Mouse (Mus musculus) embryonic facial prominence, embryonic 15.5 days (tissue): ENCODE results near the gene Otud3. TPM values are rescaled to one million over a fixed set of nuclear protein-coding genes. Genes with fewer than 3 reads are reported as not detected.
"Not testable (repeated sequence)": the region's sequence is repeated elsewhere in the genome, so short reads cannot be mapped to it uniquely, and the experiment has no call there.

ENCODE experiments used
- ATAC-seq: fragments of 200-750 bp; cut with Nextera tagmentation; 2 replicates; pipeline ENCODE4 v1.8.0; 2017; ENCODE audit warnings: low read depth, moderate TSS enrichment; ENCODE audit not compliant: insufficient number of reproducible peaks, low FRiP score, low TSS enrichment
- H3K27ac ChIP-seq: fragments of 300-500 bp; sonication (generic); replicated peaks from 2 replicates; pipeline ENCODE4 v1.5.1; 2015; ENCODE audit warnings: mild to moderate bottlenecking, inconsistent platforms
- H3K27me3 ChIP-seq: fragments of 300-500 bp; sonication (generic); 2 replicates; pipeline ENCODE4 v1.6.1; 2015; ENCODE audit warnings: inconsistent platforms
- H3K36me3 ChIP-seq: fragments of 300-500 bp; sonication (generic); 2 replicates; pipeline ENCODE4 v1.6.1; 2015; ENCODE audit warnings: mild to moderate bottlenecking, inconsistent platforms
- H3K4me1 ChIP-seq: fragments of 300-500 bp; sonication (generic); 2 replicates; pipeline ENCODE4 v1.6.1; 2015; ENCODE audit warnings: inconsistent platforms
- H3K4me2 ChIP-seq: fragments of 300-500 bp; sonication (generic); replicated peaks from 2 replicates; pipeline ENCODE4 v1.6.1; 2015; ENCODE audit warnings: mild to moderate bottlenecking, inconsistent platforms
- H3K4me3 ChIP-seq: fragments of 300-500 bp; sonication (generic); replicated peaks from 2 replicates; pipeline ENCODE4 v1.5.1; 2015; ENCODE audit warnings: mild to moderate bottlenecking, inconsistent platforms
- H3K9ac ChIP-seq: fragments of 300-500 bp; sonication (generic); 2 replicates; pipeline ENCODE4 v1.6.1; 2015; ENCODE audit warnings: inconsistent platforms
- H3K9me3 ChIP-seq: fragments of 300-500 bp; sonication (generic); replicated peaks from 2 replicates; pipeline ENCODE4 v1.6.1; 2016; ENCODE audit warnings: inconsistent platforms
- WGBS: fragments of 180-500 bp; shearing (Covaris S2); methylation state at CpG from one replicate; pipeline ENCODE4 v1.1.7; 2015; 5-methylcytosine and 5-hydroxymethylcytosine counted together
- polyA plus RNA-seq: library from polyadenylated mRNA; unstranded; fragments of >200 nt; fragmentation: Nextera tagmentation; extraction: Ambion mirVana; gene quantifications from 2 replicates; pipeline ENCODE4 v1.2.1, GENCODE M21; 2015

Gene Otud3
- polyA plus RNA-seq, 1 experiment from 2014 or later = 4.0 TPM

GRCm38 (mm10) chr4:138892655-138893054, 21.1 kb downstream of the Otud3 start:
- H3K36me3 ChIP-seq = peaks cover 35% of the 10 kb centered on the region
- H3K4me1 ChIP-seq = no peaks in the 10 kb centered on the region
- peak; percentile 53; the same call in 1 of the 2 replicates for ATAC-seq
- H3K9me3 ChIP-seq = no peaks in the 10 kb centered on the region
- H3K4me3 ChIP-seq = no peak overlapping the region
- 69% methylated on average over 6 of the region's 6 CpGs for WGBS
- no peak overlapping the region for H3K27ac ChIP-seq
- H3K9ac ChIP-seq = no peak overlapping the region
- H3K4me2 ChIP-seq = no peak overlapping the region
- H3K27me3 ChIP-seq = no peaks in the 10 kb centered on the region

- no peak for ATAC-seq
- Histone ChIP-seq H3K36me3 (peaks cover 8% of the 10 kb centered on the region), H3K27me3 (no peaks in the 10 kb centered on the region), H3K27ac (no peak overlapping the region), H3K4me1 (no peaks in the 10 kb centered on the region), H3K9ac (no peak overlapping the region), H3K4me3 (no peak overlapping the region), H3K9me3 (no peaks in the 10 kb centered on the region), H3K4me2 (no peak overlapping the region)
- 68% methylated on average over 8 of the region's 8 CpGs for WGBS
Observed at GRCm38 (mm10) chr4:138889635-138890034, 24.1 kb downstream of the Otud3 start.

GRCm38 (mm10) chr4:138889165-138889564, 24.6 kb downstream of the Otud3 start:
- Histone ChIP-seq H3K4me3 (no peak overlapping the region), H3K27ac (no peak overlapping the region), H3K4me2 (no peak overlapping the region), H3K9me3 (no peaks in the 10 kb centered on the region), H3K4me1 (no peaks in the 10 kb centered on the region), H3K36me3 (peaks cover 6% of the 10 kb centered on the region; the same call in 1 of the 2 replicates), H3K27me3 (no peaks in the 10 kb centered on the region), H3K9ac (no peak overlapping the region)
- 39% methylated on average over 7 of the region's 7 CpGs for WGBS
- ATAC-seq = no peak

- no peaks in the 10 kb centered on the region for H3K27me3 ChIP-seq
- H3K36me3 ChIP-seq = no peaks in the 10 kb centered on the region
- H3K27ac ChIP-seq = no peak overlapping the region
- H3K9ac ChIP-seq = no peak overlapping the region
- no peaks in the 10 kb centered on the region for H3K9me3 ChIP-seq
- 12% methylated on average over 6 of the region's 6 CpGs for WGBS
- H3K4me2 ChIP-seq = no peak overlapping the region
- peaks cover 6% of the 10 kb centered on the region for H3K4me1 ChIP-seq
- ATAC-seq = no peak
- no peak overlapping the region for H3K4me3 ChIP-seq
Observed at GRCm38 (mm10) chr4:138884261-138884660, 29.5 kb downstream of the Otud3 start.

GRCm38 (mm10) chr4:138882179-138882578, 31.6 kb downstream of the Otud3 start:
- Histone ChIP-seq H3K4me2 (peak overlapping the region; percentile 40), H3K9ac (no peak overlapping the region), H3K36me3 (no peaks in the 10 kb centered on the region), H3K27ac (no peak overlapping the region), H3K9me3 (no peaks in the 10 kb centered on the region), H3K27me3 (no peaks in the 10 kb centered on the region), H3K4me3 (no peak overlapping the region; the same call in 1 of the 2 replicates), H3K4me1 (peaks cover 6% of the 10 kb centered on the region)
- WGBS = 9% methylated on average over 16 of the region's 16 CpGs
- ATAC-seq = no peak

GRCm38 (mm10) chr4:138880811-138881584, 32.7 kb downstream of the Otud3 start:
- H3K9me3 ChIP-seq = no peaks in the 10 kb centered on the region
- H3K4me2 ChIP-seq = no peak overlapping the region
- H3K4me3 ChIP-seq = no peak overlapping the region
- no peak overlapping the region for H3K27ac ChIP-seq
- H3K4me1 ChIP-seq = peaks cover 6% of the 10 kb centered on the region
- 79% methylated on average over 7 of the region's 7 CpGs for WGBS
- no peak overlapping the region for H3K9ac ChIP-seq
- no peaks in the 10 kb centered on the region for H3K36me3 ChIP-seq
- no peaks in the 10 kb centered on the region for H3K27me3 ChIP-seq
- ATAC-seq = no peak

GRCm38 (mm10) chr4:138879808-138880207, 33.9 kb downstream of the Otud3 start:
- Histone ChIP-seq H3K9ac (no peak overlapping the region), H3K4me2 (no peak overlapping the region), H3K27me3 (no peaks in the 10 kb centered on the region), H3K4me3 (no peak overlapping the region), H3K4me1 (peaks cover 6% of the 10 kb centered on the region), H3K36me3 (no peaks in the 10 kb centered on the region), H3K9me3 (no peaks in the 10 kb centered on the region), H3K27ac (no peak overlapping the region)
- ATAC-seq = no peak
- 80% methylated on average over 11 of the region's 11 CpGs for WGBS

- Histone ChIP-seq H3K27ac (no peak overlapping the region), H3K27me3 (no peaks in the 10 kb centered on the region), H3K4me1 (peaks cover 6% of the 10 kb centered on the region), H3K36me3 (no peaks in the 10 kb centered on the region), H3K9me3 (no peaks in the 10 kb centered on the region), H3K4me3 (no peak overlapping the region), H3K4me2 (no peak overlapping the region), H3K9ac (no peak overlapping the region)
- no peak for ATAC-seq
- WGBS = 58% methylated on average over 8 of the region's 8 CpGs
Observed at GRCm38 (mm10) chr4:138878783-138879182, 35.0 kb downstream of the Otud3 start.

GRCm38 (mm10) chr4:138877731-138878130, 36.0 kb downstream of the Otud3 start, which contains the start of gene Pla2g2e:
TSS of gene Pla2g2e (plus strand) at chr4:138877942.
- H3K4me1 ChIP-seq = peaks cover 6% of the 10 kb centered on the region
- H3K36me3 ChIP-seq = no peaks in the 10 kb centered on the region
- H3K4me2 ChIP-seq = no peak within 1 kb of the TSS
- H3K27me3 ChIP-seq = no peaks in the 10 kb centered on the region
- WGBS = 76% methylated on average over 4 of the region's 4 CpGs
- no peak for ATAC-seq
- H3K4me3 ChIP-seq = no peak within 1 kb of the TSS
- no peaks in the 10 kb centered on the region for H3K9me3 ChIP-seq
- no peak within 1 kb of the TSS for H3K27ac ChIP-seq
- H3K9ac ChIP-seq = no peak within 1 kb of the TSS

GRCm38 (mm10) chr4:138875986-138876385, 37.8 kb downstream of the Otud3 start:
- 87% methylated on average over 2 of the region's 2 CpGs for WGBS
- no peak overlapping the region for H3K9ac ChIP-seq
- H3K9me3 ChIP-seq = no peaks in the 10 kb centered on the region
- no peak overlapping the region for H3K4me2 ChIP-seq
- H3K27ac ChIP-seq = no peak overlapping the region
- no peaks in the 10 kb centered on the region for H3K4me1 ChIP-seq
- ATAC-seq = no peak
- H3K36me3 ChIP-seq = no peaks in the 10 kb centered on the region
- H3K4me3 ChIP-seq = no peak overlapping the region
- no peaks in the 10 kb centered on the region for H3K27me3 ChIP-seq

- H3K4me3 ChIP-seq, H3K27me3 ChIP-seq, H3K27ac ChIP-seq, H3K9me3 ChIP-seq, H3K9ac ChIP-seq, H3K36me3 ChIP-seq, H3K4me2 ChIP-seq, H3K4me1 ChIP-seq, ATAC-seq: not testable (repeated sequence)
- WGBS = 72% methylated on average over 2 of the region's 2 CpGs
Observed at GRCm38 (mm10) chr4:138875275-138875674, 38.5 kb downstream of the Otud3 start.

- Histone ChIP-seq H3K4me2 (no peak within 1 kb of the TSS), H3K9ac (no peak within 1 kb of the TSS), H3K9me3 (no peaks in the 10 kb centered on the region), H3K4me1 (no peaks in the 10 kb centered on the region), H3K36me3 (no peaks in the 10 kb centered on the region), H3K27me3 (no peaks in the 10 kb centered on the region), H3K27ac (no peak within 1 kb of the TSS), H3K4me3 (no peak within 1 kb of the TSS)
- WGBS = 87% methylated on average over 6 of the region's 6 CpGs
- no peak for ATAC-seq
Observed at GRCm38 (mm10) chr4:138873864-138874263, 39.9 kb downstream of the Otud3 start, which contains the start of gene Gm13030. TSS of gene Gm13030 (minus strand) at chr4:138873964.
